Mouse (Mus musculus) MN1 (cell line): ENCODE measurements around the gene Acsl6.
"Not testable (repeated sequence)": the region's sequence is repeated elsewhere in the genome, so short reads cannot be mapped to it uniquely, and the experiment has no call there.

Source experiments
- DNase-seq: peaks from one replicate; pipeline ENCODE4 v3.0.0-alpha.2; 2016; ENCODE audit warnings: low spot score

Gene Acsl6

GRCm38 (mm10) chr11:54303728-54304470, at the start of gene Acsl6:
Acsl6 (plus strand) TSS chr11:54303798.
- peak; percentile 79 for DNase-seq

- peak; percentile 80 for DNase-seq
These were observed 49.5 kb upstream of the Acsl6 start for GRCm38 (mm10) chr11:54254114-54254513.

GRCm38 (mm10) chr11:54256624-54257376, 46.8 kb upstream of the Acsl6 start:
- peak; percentile 95 for DNase-seq

GRCm38 (mm10) chr11:54263405-54264031, 40.1 kb upstream of the Acsl6 start:
- DNase-seq: no peak

- peak; percentile 59 for DNase-seq
These were observed 39.1 kb upstream of the Acsl6 start for GRCm38 (mm10) chr11:54264542-54264941.

- no peak for DNase-seq
These were observed 36.4 kb upstream of the Acsl6 start, which contains the start of gene Il3 for GRCm38 (mm10) chr11:54267177-54267576. Il3 (minus strand) TSS chr11:54267277.

- no peak for DNase-seq
These were observed 34.3 kb upstream of the Acsl6 start for GRCm38 (mm10) chr11:54269191-54269896.

- no peak for DNase-seq
These were observed 32.1 kb upstream of the Acsl6 start for GRCm38 (mm10) chr11:54271437-54271949.

- DNase-seq: no peak
These were observed 15.7 kb upstream of the Acsl6 start for GRCm38 (mm10) chr11:54287821-54288453.

- no peak for DNase-seq
These were observed 11.4 kb upstream of the Acsl6 start for GRCm38 (mm10) chr11:54292163-54292562.

GRCm38 (mm10) chr11:54293980-54294807, 9.4 kb upstream of the Acsl6 start:
- DNase-seq: no peak

- no peak for DNase-seq
These were observed 7.6 kb upstream of the Acsl6 start for GRCm38 (mm10) chr11:54295971-54296370.

- DNase-seq: no peak
These were observed 6.9 kb upstream of the Acsl6 start for GRCm38 (mm10) chr11:54296734-54297133.

GRCm38 (mm10) chr11:54297471-54297870, 6.1 kb upstream of the Acsl6 start:
- not testable (repeated sequence) for DNase-seq

- DNase-seq: no peak
These were observed 4.8 kb upstream of the Acsl6 start for GRCm38 (mm10) chr11:54298777-54299176.

- peak; percentile 34 for DNase-seq
These were observed 1.6 kb upstream of the Acsl6 start for GRCm38 (mm10) chr11:54301994-54302393.

GRCm38 (mm10) chr11:54302606-54303005, 992 bp upstream of the Acsl6 start:
- no peak for DNase-seq

- DNase-seq: peak; percentile 36
These were observed 396 bp upstream of the Acsl6 start for GRCm38 (mm10) chr11:54303076-54303727.

GRCm38 (mm10) chr11:54304471-54304873, 874 bp downstream of the Acsl6 start:
- peak; percentile 62 for DNase-seq

- no peak for DNase-seq
These were observed 1.7 kb downstream of the Acsl6 start for GRCm38 (mm10) chr11:54305331-54305730.
